Mouse (Mus musculus): ENCODE data around the gene Usp32.
A peak's percentile ranks its signal among the peaks of the same experiment; 100 is the strongest.
"Not testable (repeated sequence)": the region's sequence is repeated elsewhere in the genome, so short reads cannot be mapped to it uniquely, and the experiment has no call there.

The Usp32 gene

DNA sequence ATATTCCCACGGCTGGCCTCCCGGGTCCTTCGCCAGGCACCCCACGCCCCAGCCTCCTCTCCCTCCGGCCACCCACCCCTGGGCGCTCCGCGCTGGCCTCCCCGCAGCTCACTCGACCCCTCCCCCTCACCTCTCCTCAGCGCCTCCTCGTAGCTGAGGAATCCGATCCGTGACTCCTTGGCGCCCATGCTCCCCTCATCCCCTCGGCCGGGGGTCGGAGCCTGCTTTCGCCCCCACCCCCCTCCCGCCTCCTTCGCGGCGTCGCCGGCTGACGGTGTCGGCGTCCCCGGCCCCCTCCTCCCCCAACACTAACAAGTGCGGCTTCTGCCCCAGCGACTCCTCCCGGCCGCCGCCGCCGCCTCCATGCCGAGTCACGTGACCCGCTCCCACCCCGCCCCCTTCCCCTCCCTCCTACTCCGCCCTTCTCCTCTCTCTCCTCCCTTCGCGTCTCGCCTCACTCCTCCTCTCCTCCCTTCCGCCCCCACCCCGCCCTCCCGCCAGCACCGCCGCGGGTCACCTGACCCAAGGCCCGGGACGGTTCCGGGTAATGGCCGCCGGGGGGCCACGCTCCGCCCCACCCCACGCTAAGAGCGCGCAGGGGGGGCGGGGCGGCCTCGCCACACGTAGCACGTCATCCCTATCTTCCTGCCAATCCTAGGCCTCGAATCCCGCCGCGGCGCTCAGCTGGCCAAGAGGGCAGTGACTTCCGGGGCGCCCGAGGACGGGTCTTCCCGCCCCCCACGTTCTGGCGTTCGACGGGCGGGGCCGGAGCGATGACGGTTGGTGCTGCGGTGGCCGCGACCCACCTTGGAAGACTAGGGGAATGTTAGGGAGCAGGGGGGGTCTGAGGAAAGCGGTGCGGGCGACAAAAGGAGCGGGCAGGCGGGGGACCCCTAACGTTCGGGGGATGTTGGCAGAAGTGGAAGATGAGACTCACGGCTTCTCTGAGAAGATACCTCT lies at the start of gene Usp32:
TSS of gene Usp32 (minus strand) at position 581 of the 960 bp plus-strand sequence.
- DNase-seq (ENCODE audit: low read depth) = peak; percentile 98

DNA sequence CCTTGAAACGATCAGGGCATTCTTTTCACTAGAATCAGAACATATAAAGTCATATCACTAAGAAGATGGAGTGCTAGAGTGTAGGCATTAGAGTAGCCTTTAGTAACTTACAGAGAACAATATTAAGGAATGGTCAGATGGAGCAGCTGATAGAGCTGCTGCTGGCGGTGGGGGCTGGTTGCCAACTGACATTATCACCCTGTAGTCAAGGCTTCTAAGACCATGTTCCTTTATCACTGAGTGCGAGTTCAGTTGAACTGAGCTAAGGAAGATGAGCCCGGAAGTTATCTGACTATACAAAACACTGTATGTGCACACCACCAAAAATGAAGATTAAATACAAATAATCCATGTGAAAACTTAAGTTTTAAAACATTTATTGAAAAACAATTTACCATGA lies 49.1 kb upstream of the Usp32 start:
- no peak for DNase-seq (ENCODE audit: low read depth)

DNA sequence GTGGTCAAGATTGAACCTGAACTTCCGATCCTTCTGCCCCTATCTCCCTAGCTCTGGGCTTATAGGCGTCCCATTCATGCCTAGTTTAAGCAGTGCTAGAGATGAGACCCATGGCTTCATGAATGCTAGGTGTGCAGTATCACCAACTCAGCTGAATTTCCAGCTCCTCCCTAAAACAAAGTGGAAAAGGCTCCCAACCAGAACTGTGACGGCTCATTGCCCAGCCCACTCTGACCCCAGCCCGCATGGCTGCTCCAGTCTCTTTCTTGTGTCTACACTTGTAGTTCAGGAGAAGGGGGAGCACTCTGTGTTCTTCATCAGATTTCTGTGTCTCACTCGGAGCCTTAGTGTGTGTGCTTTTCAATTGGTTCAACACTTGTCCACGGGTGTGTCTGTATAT lies 44.9 kb upstream of the Usp32 start:
- DNase-seq (ENCODE audit: low read depth) = no peak

DNA sequence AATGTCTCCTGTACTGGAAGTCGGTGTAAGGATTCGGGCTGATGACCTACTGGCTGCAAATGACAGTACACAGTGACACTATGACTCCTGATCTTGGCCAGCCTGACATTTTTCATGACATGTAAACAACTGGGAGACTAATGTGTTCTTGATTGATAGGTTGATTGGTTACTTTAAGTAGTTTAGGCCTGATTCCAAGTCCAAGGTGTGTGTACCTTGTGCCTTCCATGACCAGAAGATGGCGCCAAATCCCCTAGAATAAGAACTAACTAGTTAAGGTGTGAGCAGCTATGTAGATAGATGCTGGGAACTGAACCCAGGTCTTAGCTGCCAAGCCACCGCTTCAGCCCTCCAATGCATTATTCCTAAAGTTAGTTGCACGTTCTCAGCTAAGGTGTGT lies 44.1 kb upstream of the Usp32 start:
- peak; percentile 82 for DNase-seq (ENCODE audit: low read depth)

DNA sequence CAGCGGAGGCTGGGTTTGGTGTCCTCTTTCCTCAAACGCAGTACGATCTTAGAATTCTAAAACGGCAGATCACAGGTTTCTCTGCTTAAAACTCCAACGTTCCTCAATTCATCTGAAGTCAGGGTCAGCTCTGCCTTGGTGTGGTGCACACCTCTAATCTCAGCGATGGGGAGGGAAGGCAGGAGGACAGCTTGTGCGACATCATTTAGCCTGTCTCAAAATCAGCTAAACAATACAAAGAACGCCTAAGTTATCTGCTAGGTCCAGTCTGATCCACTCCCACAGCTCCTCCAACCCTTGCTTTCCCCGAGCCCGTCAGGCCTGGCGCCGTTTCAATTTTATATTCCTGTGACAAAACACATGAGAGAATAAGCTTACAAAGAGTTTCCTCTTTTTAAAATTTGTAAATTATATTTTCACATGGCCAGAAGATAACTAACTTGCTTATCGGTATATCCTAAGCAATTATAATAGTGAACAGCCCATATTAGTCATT lies 43.4 kb upstream of the Usp32 start:
- no peak for DNase-seq (ENCODE audit: low read depth)

DNA sequence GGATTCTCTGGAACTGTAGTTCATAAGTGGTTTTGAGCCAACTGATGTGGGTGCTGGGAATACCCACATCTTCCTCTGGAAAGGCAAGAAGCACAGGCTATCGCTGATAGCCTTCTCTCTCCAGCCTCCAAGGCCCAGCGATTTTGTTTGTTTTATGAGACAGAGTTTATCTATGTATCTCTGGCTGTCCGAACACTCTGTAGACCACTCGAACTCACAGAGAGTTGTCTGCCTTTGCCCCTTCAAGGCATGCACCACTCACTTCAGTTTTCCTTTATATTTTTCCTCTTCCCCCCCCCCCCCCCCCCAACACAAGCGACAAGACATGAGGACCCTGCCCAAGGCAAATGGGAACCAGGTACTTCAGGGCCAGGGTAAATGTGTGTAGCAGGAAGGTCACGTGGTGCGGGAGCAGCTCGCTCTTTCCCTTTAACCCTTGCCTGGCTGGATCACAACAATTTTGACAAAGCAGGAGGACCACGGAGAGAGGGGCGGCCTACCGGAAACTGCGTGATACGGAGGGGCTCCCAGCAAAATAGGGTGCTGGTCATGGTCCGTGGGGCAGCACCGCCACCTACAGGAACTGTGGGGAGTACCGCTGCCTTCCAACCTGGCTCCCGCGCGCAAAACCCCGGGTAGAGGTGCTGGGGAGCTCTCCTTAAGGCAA lies 42.8 kb upstream of the Usp32 start:
- peak; percentile 64 for DNase-seq (ENCODE audit: low read depth)

DNA sequence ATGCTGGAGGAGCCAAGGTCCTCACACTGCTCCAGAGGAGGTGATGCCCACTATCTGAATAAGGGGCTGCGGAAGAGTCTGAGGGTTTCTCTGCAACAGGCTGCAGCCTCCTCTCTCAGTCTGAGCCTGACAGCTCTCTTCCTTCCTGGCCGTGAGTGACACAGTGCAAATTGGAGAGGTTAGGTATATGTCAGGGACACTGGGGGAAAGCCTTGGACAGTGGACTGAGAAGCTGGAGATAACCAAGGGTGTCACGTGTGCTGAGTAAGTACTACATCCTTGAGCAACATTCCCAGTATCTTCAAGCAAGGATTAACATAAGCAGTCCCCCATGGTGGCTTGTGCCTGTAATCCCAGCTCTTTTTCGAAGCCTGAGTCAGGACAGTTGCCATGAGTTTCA lies 38.5 kb upstream of the Usp32 start:
- no peak for DNase-seq (ENCODE audit: low read depth)

DNA sequence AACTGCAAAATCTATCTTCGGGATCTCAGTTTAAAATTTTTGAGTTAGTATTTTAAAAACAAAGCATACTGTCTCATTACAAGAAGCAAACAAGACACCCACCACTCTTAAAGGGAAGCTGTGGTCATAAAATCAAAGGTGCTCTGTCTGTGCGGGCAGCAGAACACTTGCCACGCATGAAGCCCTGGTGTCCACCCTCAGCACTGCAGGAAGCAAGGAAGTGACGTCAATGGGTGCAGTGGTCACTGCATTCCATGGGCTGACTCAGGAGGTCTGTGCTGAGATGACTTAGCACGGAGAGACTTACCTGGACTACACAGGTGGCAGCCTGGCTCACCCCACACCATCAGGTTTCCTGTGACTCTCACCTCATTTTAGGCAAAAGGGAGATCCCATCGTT lies 37.8 kb upstream of the Usp32 start:
- peak; percentile 52 for DNase-seq (ENCODE audit: low read depth)

DNA sequence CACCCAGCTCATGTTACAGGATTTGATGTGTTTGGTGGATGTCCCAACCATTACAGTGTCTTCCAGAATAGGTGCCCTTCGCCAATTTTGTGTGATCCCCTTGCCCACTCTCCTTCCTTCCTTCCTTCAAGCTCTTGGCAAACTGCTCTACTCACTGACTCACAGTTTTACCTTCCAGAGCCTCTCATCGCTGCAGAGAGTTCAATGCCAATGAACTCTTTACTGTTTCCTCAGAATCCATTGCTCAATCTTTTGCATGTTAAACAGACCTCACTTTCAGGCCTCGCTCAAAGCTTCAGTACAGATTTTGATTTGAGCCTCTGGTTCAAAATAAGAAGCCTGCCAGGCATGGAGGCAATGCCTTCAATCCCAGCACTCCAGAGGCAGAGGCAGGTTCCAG lies 36.0 kb upstream of the Usp32 start:
- peak; percentile 54 for DNase-seq (ENCODE audit: low read depth)

DNA sequence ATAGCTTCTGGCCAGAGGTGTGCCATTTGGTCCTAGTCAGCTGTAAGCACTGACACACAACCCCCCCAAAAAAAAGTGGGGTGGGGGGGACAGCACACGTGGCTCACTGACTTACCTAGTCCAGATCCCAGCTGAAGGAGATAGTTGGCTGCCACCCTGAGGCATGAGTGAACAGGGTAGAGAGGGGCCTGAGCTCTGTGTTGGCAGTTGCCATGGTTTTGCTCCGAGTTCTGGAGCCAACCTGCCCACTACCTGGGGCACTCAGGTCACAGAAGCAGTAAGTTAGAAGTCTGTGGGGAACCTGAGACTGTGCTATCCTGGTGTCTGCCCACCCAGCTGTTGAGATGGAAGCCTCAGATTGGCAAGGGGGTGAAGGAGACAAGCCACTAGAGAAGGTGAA lies 30.9 kb upstream of the Usp32 start:
- no peak for DNase-seq (ENCODE audit: low read depth)

DNA sequence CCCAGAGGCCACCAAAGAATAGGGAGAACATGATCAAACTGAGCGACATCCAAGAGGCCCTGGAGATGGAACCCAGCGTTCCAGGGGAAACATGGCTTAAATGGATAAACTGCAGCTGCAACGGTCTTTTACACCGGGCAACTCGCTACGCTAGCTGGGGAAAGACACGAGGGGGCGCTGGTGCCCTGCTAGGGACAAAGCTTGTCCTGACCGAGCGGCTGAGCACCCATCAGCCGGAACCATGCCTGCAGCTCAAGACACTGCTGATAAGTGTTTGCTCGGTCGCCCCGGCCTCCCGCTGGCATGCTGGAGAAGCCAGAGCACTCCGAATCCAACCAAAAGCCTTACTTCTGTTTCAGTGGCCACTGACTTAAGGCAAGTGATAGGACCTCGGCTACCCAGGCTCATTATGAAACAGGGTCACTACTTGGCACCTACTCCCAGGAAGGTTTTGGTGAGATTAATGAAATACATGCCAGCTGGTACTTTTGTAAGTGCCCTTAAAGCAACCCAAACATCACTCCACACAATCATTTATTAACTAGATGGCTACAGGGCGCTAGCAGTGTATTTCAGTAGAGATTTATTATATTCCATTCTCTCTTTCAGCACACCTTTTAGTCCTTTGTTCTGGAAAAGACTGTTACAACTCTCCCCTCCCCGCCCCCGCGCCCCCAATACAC lies 30.2 kb upstream of the Usp32 start, which contains the start of gene 1700125H20Rik:
TSS of gene 1700125H20Rik (plus strand) at position 347 of the 683 bp plus-strand sequence.
- DNase-seq (ENCODE audit: low read depth) = peak; percentile 89

DNA sequence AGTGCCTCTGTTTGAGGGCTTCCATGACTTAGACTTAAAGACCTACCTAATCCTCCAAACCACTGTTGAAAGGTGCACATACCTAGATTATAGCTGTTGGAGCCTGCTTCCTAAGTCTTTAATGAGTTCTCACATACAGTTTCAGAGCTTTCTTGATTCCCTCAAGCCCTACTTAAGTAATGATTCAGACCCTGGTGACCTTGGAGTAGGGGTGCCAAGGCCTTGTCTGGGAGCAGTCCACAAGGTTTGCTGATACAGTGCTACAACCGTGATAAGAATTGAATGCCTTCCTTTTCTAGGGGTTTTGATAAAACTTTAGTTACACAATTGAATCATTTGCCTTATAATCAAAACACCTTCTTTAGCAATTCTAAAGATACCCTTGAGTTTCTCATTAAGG lies 27.5 kb upstream of the Usp32 start:
- DNase-seq (ENCODE audit: low read depth) = no peak

DNA sequence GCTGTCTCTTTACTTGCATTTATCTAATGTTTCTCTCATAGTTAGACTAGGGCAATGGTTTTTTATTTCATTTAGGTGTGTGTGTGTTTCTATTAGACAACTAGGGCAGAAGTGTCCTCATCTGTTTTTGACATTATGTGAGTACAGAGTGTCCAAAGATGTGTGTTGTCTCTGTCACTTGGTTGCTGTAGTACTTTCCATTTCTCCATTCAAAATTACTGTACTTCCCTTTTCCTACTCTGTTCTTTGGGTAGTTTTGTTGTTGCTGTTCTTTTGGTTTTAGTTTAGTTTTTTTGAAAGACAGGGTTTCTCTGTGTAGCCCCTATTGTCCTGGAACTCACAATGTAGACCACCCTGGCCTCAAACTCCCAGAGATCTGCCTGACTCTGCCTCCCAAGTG lies 24.4 kb upstream of the Usp32 start:
- DNase-seq (ENCODE audit: low read depth) = no peak

DNA sequence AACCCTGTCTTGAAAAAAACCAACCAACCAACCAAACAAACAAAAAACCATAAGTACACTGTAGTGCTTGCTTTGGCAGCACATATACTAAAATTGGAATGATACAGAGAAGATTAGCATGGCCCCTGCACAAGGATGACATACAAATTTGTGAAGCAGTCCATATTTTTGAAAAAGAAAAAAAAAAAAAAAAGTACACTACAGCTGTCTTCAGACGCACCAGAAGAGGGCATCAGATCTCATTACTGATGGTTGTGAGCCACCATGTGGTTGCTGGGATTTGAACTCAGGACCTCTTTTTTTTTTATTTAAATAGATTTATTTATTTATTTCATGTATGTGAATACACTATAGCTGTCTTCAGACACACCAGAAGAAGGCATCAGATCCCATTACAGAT lies 23.1 kb upstream of the Usp32 start:
- not testable (repeated sequence) for DNase-seq (ENCODE audit: low read depth)

DNA sequence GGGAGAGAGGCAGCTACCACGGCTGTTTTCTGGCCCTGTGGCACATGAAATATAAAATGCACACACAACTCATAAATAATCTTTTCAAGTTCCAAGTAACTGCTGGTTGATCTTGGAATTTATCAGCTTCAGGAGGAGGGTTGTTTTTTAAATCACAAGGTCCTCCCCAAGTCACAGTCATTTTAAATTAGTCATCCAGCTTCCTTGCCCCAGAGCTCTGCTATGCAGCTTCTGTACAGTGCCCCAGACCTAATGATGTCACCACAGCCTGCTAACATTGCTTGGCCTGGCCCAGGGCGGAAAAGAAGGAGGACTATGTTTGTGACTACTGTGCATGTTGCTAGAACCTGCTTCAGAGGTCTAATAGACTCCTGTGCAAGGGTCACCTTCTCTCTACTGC lies 17.3 kb upstream of the Usp32 start:
- peak; percentile 38 for DNase-seq (ENCODE audit: low read depth)

DNA sequence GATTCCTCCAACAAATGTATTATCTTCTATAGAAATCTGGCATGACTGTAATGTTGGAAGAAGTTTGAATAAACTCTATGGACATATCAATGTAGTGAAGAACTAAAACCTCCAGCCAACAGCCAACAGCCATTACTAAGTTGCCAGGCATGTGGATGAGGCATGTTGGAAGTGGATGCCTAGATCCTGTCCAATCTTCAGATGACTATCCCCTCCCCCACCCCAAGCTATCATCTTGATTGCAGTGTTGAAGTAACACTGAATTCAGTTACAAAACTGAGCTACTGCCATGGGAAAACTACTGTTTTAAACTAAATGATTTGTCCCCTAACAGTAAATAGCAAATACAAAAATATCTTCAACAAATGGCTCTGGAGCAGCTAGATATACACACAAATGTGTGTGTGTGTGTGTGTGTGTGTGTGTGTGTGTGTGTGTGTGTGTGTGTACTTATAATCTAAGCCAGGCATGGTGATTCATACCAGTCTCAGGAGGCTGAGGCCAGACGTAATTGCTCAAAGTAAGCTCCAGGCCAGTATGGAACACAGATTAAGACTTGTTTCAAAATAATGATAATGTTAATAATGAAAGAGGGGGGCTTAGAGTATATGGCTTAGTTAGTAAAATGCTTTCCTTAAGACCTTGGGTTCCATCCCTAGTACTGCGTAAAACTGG lies 12.4 kb upstream of the Usp32 start:
- DNase-seq (ENCODE audit: low read depth) = no peak

DNA sequence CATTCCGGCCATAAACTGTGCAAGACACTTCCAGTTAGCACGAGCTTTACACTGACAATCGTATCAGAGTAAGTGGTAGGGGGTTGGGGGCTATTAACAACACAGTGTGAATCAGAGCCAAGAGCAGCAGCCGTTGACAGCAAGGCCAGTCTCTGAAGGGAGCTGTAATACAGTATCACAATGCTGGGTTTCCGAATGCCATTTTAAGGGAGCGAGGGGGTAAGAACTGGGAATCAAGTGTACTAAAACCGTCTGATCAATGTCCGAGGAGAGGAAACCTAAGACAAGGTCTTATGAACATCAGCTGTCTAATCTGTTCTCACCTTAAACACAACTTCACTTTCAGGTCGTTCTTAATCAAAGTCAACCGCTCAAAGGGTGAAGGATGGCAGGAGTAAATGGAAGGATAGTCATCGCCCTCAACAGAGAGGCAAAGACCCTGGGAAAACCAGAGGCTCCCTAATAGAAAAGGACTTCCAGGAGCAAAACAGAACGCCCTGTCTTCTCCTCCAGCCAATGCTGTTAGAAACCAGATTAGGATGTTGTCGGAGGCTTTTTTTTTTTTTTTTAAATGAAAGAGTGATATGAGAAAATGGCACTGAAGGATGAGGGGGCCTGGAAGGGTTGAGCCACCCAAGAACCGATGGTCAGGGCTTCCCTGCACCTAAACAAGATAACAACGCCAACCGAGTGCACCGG lies 1.0 kb downstream of the Usp32 start:
- peak; percentile 34 for DNase-seq (ENCODE audit: low read depth)

DNA sequence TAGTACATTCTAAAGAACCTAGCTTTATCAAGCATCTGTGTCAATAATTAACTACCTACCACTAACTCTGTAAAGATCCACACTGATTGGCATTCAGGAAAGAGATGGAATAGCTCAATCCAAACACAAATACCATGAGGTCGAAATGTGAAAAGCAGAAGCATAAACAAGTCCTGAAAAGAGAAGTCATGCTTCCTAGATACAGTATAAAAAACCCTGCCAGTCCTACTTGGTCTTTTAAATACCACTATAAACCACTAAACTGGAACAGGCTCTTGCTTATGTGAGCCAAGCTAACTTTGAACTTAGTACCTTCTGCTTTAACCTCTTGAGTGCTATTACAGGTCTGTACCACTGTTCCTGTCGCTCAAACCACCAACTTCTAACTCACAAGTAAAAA lies 8.4 kb downstream of the Usp32 start:
- peak; percentile 28 for DNase-seq (ENCODE audit: low read depth)

DNA sequence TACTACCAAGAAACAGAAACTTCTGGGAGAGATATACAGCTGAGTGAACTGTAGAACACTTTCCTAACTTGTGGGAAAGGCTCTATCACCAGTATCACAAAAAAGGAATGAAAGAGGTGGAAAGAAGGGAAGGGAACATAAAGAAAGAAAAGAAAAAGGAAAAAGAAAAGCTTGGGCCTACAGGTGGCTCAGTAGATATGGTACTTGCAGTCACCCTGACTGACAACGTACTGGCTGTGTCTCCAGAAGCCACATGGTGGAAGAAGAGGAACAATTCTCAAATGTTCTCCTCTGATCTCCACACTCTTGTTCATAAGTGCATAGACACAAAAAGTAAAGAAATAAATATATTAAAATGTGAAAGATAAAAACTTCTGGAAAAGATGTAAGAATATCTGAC lies 11.1 kb downstream of the Usp32 start:
- no peak for DNase-seq (ENCODE audit: low read depth)

DNA sequence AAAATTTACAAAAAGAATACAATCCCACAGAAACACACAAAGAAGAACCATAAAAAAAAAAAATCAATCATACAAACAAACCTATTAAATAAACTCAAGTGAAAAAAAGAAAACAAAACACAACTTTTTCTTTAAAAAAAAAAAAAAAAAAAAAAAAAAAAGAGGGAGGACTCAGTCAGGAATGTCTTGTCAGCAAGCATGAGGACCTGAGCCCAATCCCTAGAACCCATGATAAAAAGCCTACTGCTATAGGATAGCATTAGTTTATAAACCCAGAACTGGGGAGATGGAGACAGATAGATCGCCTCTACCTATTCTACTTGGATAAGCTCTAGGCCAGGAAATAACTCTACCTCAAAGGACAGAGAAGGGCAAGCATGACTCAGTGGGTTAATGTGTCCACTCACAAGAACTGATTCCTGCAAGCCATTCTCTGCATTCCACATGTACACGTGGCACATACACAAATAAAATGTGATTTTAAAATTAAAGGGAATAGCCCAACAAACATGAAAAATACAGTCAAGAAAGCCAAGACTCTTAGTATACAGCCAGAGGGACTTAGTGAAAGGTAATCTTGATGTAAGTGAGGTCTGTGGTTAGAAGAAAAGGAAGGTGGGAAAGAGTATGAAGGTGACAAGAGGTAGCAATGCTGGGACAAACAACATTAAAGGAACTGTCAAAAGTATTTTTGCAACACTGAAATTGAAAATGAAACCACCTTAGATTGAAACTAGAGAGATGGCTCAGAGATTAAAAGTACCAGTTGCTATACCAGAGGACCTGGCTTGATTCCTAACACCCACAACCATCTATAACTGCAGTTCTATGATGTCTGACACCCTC lies 13.5 kb downstream of the Usp32 start:
- peak; percentile 50 for DNase-seq (ENCODE audit: low read depth)
